ENCODE assay signal across 10 mouse cellular contexts in the genomic region with DNA sequence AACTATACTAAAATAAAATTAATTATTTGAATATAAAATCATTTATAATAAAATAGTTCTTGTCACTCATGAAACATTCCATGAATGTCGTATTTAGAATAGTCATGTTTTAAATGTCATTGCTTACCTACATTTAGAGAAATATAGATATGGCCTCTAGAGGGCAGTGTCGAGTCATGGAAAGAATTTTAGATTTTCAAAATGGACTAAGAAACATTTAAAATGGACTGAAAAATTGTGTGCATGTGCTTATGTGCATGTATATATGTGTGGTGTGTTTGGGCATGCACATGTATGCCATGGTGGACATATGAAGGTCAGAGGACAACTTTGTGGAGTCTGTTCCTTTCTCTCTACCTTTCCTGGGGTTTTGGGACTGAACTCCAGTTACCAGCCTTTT.
A peak's percentile ranks its signal among the peaks of the same experiment; 100 is the strongest.
DNase-seq lines count a peak whose midpoint lies in the region; ATAC-seq and TF ChIP-seq lines count a peak whose summit lies in the region.
"Had no signal": no experiment of that assay in that cellular context is flagged by ENCODE, and none has a peak within 500 bp of the region (broad histone marks: within the 10 kb centered on the region; RNA-seq: fewer than 3 reads in every experiment).

No protein-coding gene starts in this region.

- H3K9me3 ChIP-seq in hindbrain, embryonic 11.5 days (ENCODE audit: control insufficient read depth, low read length), result no peaks in the 10 kb centered on the region
- H3K9me3 ChIP-seq in hindbrain, embryonic 12.5 days (replicated peaks), result no peaks in the 10 kb centered on the region
- no peaks in the 10 kb centered on the region for H3K9me3 ChIP-seq in stomach, postnatal 0 days (ENCODE audit: control insufficient read depth, low read length)
- H3K9me3 ChIP-seq in forebrain, embryonic 15.5 days, result no peaks in the 10 kb centered on the region
- H3K9me3 ChIP-seq: limb, embryonic 12.5 days had no signal

- H3K27ac ChIP-seq in hindbrain, embryonic 11.5 days (ENCODE audit: low read depth, low read length), result no peak overlapping the region
- H3K27ac ChIP-seq in hindbrain, embryonic 12.5 days, result no peak overlapping the region
- H3K27ac ChIP-seq in stomach, postnatal 0 days (replicated peaks), result no peak overlapping the region
- H3K27ac ChIP-seq in forebrain, embryonic 15.5 days (replicated peaks), result no peak overlapping the region
- H3K27ac ChIP-seq: limb, embryonic 12.5 days had no signal

- no peak for ATAC-seq in hindbrain, embryonic 11.5 days (ENCODE audit: low FRiP score)
- no peak for ATAC-seq in hindbrain, embryonic 12.5 days (ENCODE audit: low FRiP score)
- ATAC-seq in stomach, postnatal 0 days (ENCODE audit: low FRiP score, low TSS enrichment), result no peak
- no peak for ATAC-seq in inflammation-experienced regulatory T-cells, adult 6 months
- ATAC-seq in forebrain, embryonic 15.5 days (replicated peaks), result no peak

- H3K4me2 ChIP-seq in hindbrain, embryonic 11.5 days (replicated peaks; ENCODE audit: low read depth, low read length), result no peak overlapping the region
- no peak overlapping the region for H3K4me2 ChIP-seq in hindbrain, embryonic 12.5 days (replicated peaks)
- H3K4me2 ChIP-seq in stomach, postnatal 0 days (replicated peaks; ENCODE audit: low read depth), result no peak overlapping the region
- no peak overlapping the region for H3K4me2 ChIP-seq in forebrain, embryonic 15.5 days (replicated peaks)
- H3K4me2 ChIP-seq: limb, embryonic 12.5 days had no signal

- H3K9ac ChIP-seq in hindbrain, embryonic 11.5 days (ENCODE audit: low read depth, low read length), result no peak overlapping the region
- H3K9ac ChIP-seq in hindbrain, embryonic 12.5 days, result no peak overlapping the region
- no peak overlapping the region for H3K9ac ChIP-seq in stomach, postnatal 0 days (ENCODE audit: low read length)
- no peak overlapping the region for H3K9ac ChIP-seq in forebrain, embryonic 15.5 days (replicated peaks)
- H3K9ac ChIP-seq: limb, embryonic 12.5 days had no signal

- H3K27me3 ChIP-seq in hindbrain, embryonic 11.5 days (ENCODE audit: control insufficient read depth, insufficient read depth, low read length), result no peaks in the 10 kb centered on the region
- H3K27me3 ChIP-seq in hindbrain, embryonic 12.5 days, result no peaks in the 10 kb centered on the region
- no peaks in the 10 kb centered on the region for H3K27me3 ChIP-seq in stomach, postnatal 0 days (ENCODE audit: control insufficient read depth, insufficient read depth, low read length)
- no peaks in the 10 kb centered on the region for H3K27me3 ChIP-seq in forebrain, embryonic 15.5 days
- H3K27me3 ChIP-seq: limb, embryonic 12.5 days had no signal

- peak; percentile 74 for DNase-seq in hindbrain, embryonic 11.5 days (ENCODE audit: low spot score)
- DNase-seq in ovary, postnatal 14 days (ENCODE audit: low spot score), result peak; percentile 18
- no peak for DNase-seq in ovary, postnatal 10 days (ENCODE audit: low spot score)
- peak; percentile 78 for DNase-seq in embryo, embryonic 10.5 days (ENCODE audit: low spot score)
- no peak for DNase-seq in stomach, postnatal 0 days (ENCODE audit: low spot score)
- DNase-seq: adrenal gland, postnatal 25 days had no signal

- WGBS in hindbrain, embryonic 11.5 days, result 12% methylated on average over 2 of the region's 2 CpGs
- 19% methylated on average over 2 of the region's 2 CpGs for WGBS in hindbrain, embryonic 12.5 days
- 5% methylated on average over 2 of the region's 2 CpGs for WGBS in stomach, postnatal 0 days
- WGBS in forebrain, embryonic 15.5 days, result 10% methylated on average over 2 of the region's 2 CpGs

- TF ChIP-seq EP300 in stomach, postnatal 0 days (optimal IDR thresholded peaks at IDR 0.05), result no peak

- no peaks in the 10 kb centered on the region for H3K4me1 ChIP-seq in hindbrain, embryonic 11.5 days (replicated peaks; ENCODE audit: control insufficient read depth, insufficient read depth, low read length)
- no peaks in the 10 kb centered on the region; the same call in 1 of the 2 replicates for H3K4me1 ChIP-seq in hindbrain, embryonic 12.5 days
- H3K4me1 ChIP-seq in stomach, postnatal 0 days (replicated peaks; ENCODE audit: control insufficient read depth, insufficient read depth), result no peaks in the 10 kb centered on the region
- H3K4me1 ChIP-seq in forebrain, embryonic 15.5 days, result no peaks in the 10 kb centered on the region; the same call in 1 of the 2 replicates

- H3K36me3 ChIP-seq in hindbrain, embryonic 11.5 days (ENCODE audit: control insufficient read depth, insufficient read depth, low read length), result no peaks in the 10 kb centered on the region
- H3K36me3 ChIP-seq in hindbrain, embryonic 12.5 days, result no peaks in the 10 kb centered on the region
- no peaks in the 10 kb centered on the region for H3K36me3 ChIP-seq in stomach, postnatal 0 days (ENCODE audit: control insufficient read depth, insufficient read depth, low read length)
- no peaks in the 10 kb centered on the region for H3K36me3 ChIP-seq in forebrain, embryonic 15.5 days
- H3K36me3 ChIP-seq: limb, embryonic 12.5 days had no signal

- no peak overlapping the region for H3K4me3 ChIP-seq in hindbrain, embryonic 11.5 days (ENCODE audit: low read depth, low read length)
- no peak overlapping the region for H3K4me3 ChIP-seq in hindbrain, embryonic 12.5 days
- no peak overlapping the region for H3K4me3 ChIP-seq in stomach, postnatal 0 days (ENCODE audit: low read depth, low read length)
- no peak overlapping the region for H3K4me3 ChIP-seq in forebrain, embryonic 15.5 days
- H3K4me3 ChIP-seq: limb, embryonic 12.5 days had no signal

- TF ChIP-seq CTCF in stomach, postnatal 0 days (IDR thresholded peaks at IDR 0.05; ENCODE audit: low read depth), result peak; percentile 84

Comparison
In these comparisons a context has a peak if more than half of its experiments do, and no peak if none do; other contexts are left out.
1. DNase-seq: peak in hindbrain, embryonic 11.5 days (single experiment), ovary, postnatal 14 days (single experiment) and embryo, embryonic 10.5 days (single experiment); none in ovary, postnatal 10 days (single experiment) and stomach, postnatal 0 days (single experiment).